Mouse (Mus musculus) heart, adult 8-10 months (tissue): Measurements from ENCODE around the gene Mrpl54. TPM values are rescaled to one million over a fixed set of nuclear protein-coding genes. Genes with fewer than 3 reads are reported as not detected.

ENCODE experiments used
- DNase-seq: peaks from one replicate; pipeline ENCODE4 v3.0.0; 2022; ENCODE audit warnings: low spot score
- total RNA-seq, 4 experiments: library from RNA; stranded (reverse); gene quantifications; 2 replicates each; pipeline ENCODE4 v1.2.4; 2022

The Mrpl54 gene
- total RNA-seq, 4 experiments from 2014 or later = 105 to 124 (median 112) TPM

GRCm38 (mm10) chr10:81261025-81261424 is 5.7 kb downstream of the Mrpl54 start:
- no peak for DNase-seq

GRCm38 (mm10) chr10:81259225-81259884 is 7.4 kb downstream of the Mrpl54 start:
- DNase-seq = no peak

- DNase-seq = no peak
Measured at GRCm38 (mm10) chr10:81257158-81258039, 9.3 kb downstream of the Mrpl54 start.

GRCm38 (mm10) chr10:81254886-81255285 is 11.8 kb downstream of the Mrpl54 start:
- DNase-seq = no peak

GRCm38 (mm10) chr10:81252424-81253419 is 14.0 kb downstream of the Mrpl54 start, which contains the start of gene Matk:
Gene Matk, plus strand, starts transcription at chr10:81252935.
- DNase-seq = no peak

- no peak for DNase-seq
Measured at GRCm38 (mm10) chr10:81249442-81249841, 17.3 kb downstream of the Mrpl54 start.

GRCm38 (mm10) chr10:81247804-81248203 is 18.9 kb downstream of the Mrpl54 start:
- DNase-seq = no peak

GRCm38 (mm10) chr10:81245166-81245565 is 21.6 kb downstream of the Mrpl54 start:
- DNase-seq = no peak

GRCm38 (mm10) chr10:81244595-81244994 is 22.1 kb downstream of the Mrpl54 start:
- peak; percentile 58 for DNase-seq

- no peak for DNase-seq
Measured at GRCm38 (mm10) chr10:81244146-81244545, 22.6 kb downstream of the Mrpl54 start.

GRCm38 (mm10) chr10:81242021-81242420 is 24.7 kb downstream of the Mrpl54 start:
- DNase-seq = no peak

- DNase-seq = no peak
Measured at GRCm38 (mm10) chr10:81240876-81241275, 25.9 kb downstream of the Mrpl54 start.

GRCm38 (mm10) chr10:81238618-81239017 is 28.1 kb downstream of the Mrpl54 start:
- no peak for DNase-seq

GRCm38 (mm10) chr10:81236471-81237268 is 30.1 kb downstream of the Mrpl54 start:
- no peak for DNase-seq

- DNase-seq = no peak
Measured at GRCm38 (mm10) chr10:81234206-81234605, 32.5 kb downstream of the Mrpl54 start.

GRCm38 (mm10) chr10:81233226-81233585 is 33.5 kb downstream of the Mrpl54 start:
- no peak for DNase-seq

- peak; percentile 55 for DNase-seq
Measured at GRCm38 (mm10) chr10:81232580-81233225, 34.0 kb downstream of the Mrpl54 start, which contains the start of gene Zfr2. Gene Zfr2, plus strand, starts transcription at chr10:81233155.

GRCm38 (mm10) chr10:81231436-81231835 is 35.3 kb downstream of the Mrpl54 start:
- no peak for DNase-seq

- no peak for DNase-seq
Measured at GRCm38 (mm10) chr10:81230438-81231332, 36.0 kb downstream of the Mrpl54 start, which contains the start of gene Atcay. Gene Atcay, minus strand, starts transcription at chr10:81230833.
